Mouse (Mus musculus): Measurements from ENCODE around the gene Dap.

The Dap gene

GRCm38 (mm10) chr15:31224135-31224761 lies at the start of gene Dap:
Gene Dap (plus strand): TSS chr15:31224314.
- DNase-seq (ENCODE audit: low read depth, low spot score): peak; percentile 93

- DNase-seq (ENCODE audit: low read depth, low spot score): no peak
Measured at GRCm38 (mm10) chr15:31176566-31176965, 47.5 kb upstream of the Dap start.

GRCm38 (mm10) chr15:31184651-31185443 lies 39.3 kb upstream of the Dap start:
- DNase-seq (ENCODE audit: low read depth, low spot score): no peak

GRCm38 (mm10) chr15:31185506-31185905 lies 38.6 kb upstream of the Dap start:
- DNase-seq (ENCODE audit: low read depth, low spot score): no peak

GRCm38 (mm10) chr15:31186371-31186901 lies 37.7 kb upstream of the Dap start:
- no peak for DNase-seq (ENCODE audit: low read depth, low spot score)

GRCm38 (mm10) chr15:31192563-31192962 lies 31.6 kb upstream of the Dap start:
- no peak for DNase-seq (ENCODE audit: low read depth, low spot score)

- DNase-seq (ENCODE audit: low read depth, low spot score): no peak
Measured at GRCm38 (mm10) chr15:31195776-31196175, 28.3 kb upstream of the Dap start.

- DNase-seq (ENCODE audit: low read depth, low spot score): peak; percentile 72
Measured at GRCm38 (mm10) chr15:31207346-31208093, 16.6 kb upstream of the Dap start.

GRCm38 (mm10) chr15:31211910-31212309 lies 12.2 kb upstream of the Dap start:
- DNase-seq (ENCODE audit: low read depth, low spot score): no peak

- DNase-seq (ENCODE audit: low read depth, low spot score): no peak
Measured at GRCm38 (mm10) chr15:31213619-31214270, 10.4 kb upstream of the Dap start.

- DNase-seq (ENCODE audit: low read depth, low spot score): no peak
Measured at GRCm38 (mm10) chr15:31222216-31222615, 1.9 kb upstream of the Dap start.

- no peak for DNase-seq (ENCODE audit: low read depth, low spot score)
Measured at GRCm38 (mm10) chr15:31223596-31224134, 449 bp upstream of the Dap start.

- no peak for DNase-seq (ENCODE audit: low read depth, low spot score)
Measured at GRCm38 (mm10) chr15:31224806-31225642, 910 bp downstream of the Dap start.

GRCm38 (mm10) chr15:31225643-31226325 lies 1.7 kb downstream of the Dap start:
- DNase-seq (ENCODE audit: low read depth, low spot score): no peak

GRCm38 (mm10) chr15:31226464-31226863 lies 2.4 kb downstream of the Dap start:
- DNase-seq (ENCODE audit: low read depth, low spot score): no peak

- no peak for DNase-seq (ENCODE audit: low read depth, low spot score)
Measured at GRCm38 (mm10) chr15:31227793-31228192, 3.7 kb downstream of the Dap start.

- no peak for DNase-seq (ENCODE audit: low read depth, low spot score)
Measured at GRCm38 (mm10) chr15:31233006-31233405, 8.9 kb downstream of the Dap start.

GRCm38 (mm10) chr15:31235794-31236548 lies 11.9 kb downstream of the Dap start:
- DNase-seq (ENCODE audit: low read depth, low spot score): no peak

- DNase-seq (ENCODE audit: low read depth, low spot score): no peak
Measured at GRCm38 (mm10) chr15:31236549-31236907, 12.4 kb downstream of the Dap start.
